Mouse (Mus musculus) stomach, postnatal 0 days (tissue): ENCODE data around the gene Jund. TPM values are rescaled to one million over a fixed set of nuclear protein-coding genes. Genes with fewer than 3 reads are reported as not detected.

Source experiments
- ATAC-seq: fragments of 200-750 bp; cut with Nextera tagmentation; 2 replicates; pipeline ENCODE4 v1.8.0; 2017; ENCODE audit not compliant: low FRiP score, low TSS enrichment
- DNase-seq: peaks from one replicate; pipeline ENCODE4 v3.0.0-alpha.2; 2016; ENCODE audit warnings: low spot score
- H3K27ac ChIP-seq: fragments of 300-500 bp; sonication (generic); replicated peaks from 2 replicates; pipeline ENCODE4 v1.5.1; 2014; ENCODE audit warnings: mild to moderate bottlenecking, control low read depth
- H3K27me3 ChIP-seq: fragments of 300-500 bp; sonication (generic); 2 replicates; pipeline ENCODE4 v1.6.1; 2014; ENCODE audit warnings: low read length; ENCODE audit not compliant: control insufficient read depth, insufficient read depth
- H3K36me3 ChIP-seq: fragments of 300-500 bp; sonication (generic); 2 replicates; pipeline ENCODE4 v1.6.1; 2014; ENCODE audit warnings: low read length, mixed read lengths; ENCODE audit not compliant: control insufficient read depth, insufficient read depth
- H3K4me1 ChIP-seq: fragments of 300-500 bp; sonication (generic); replicated peaks from 2 replicates; pipeline ENCODE4 v1.6.1; 2014; ENCODE audit warnings: antibody characterized with exemption; ENCODE audit not compliant: control insufficient read depth, insufficient read depth
- H3K4me2 ChIP-seq: fragments of 300-500 bp; sonication (generic); replicated peaks from 2 replicates; pipeline ENCODE4 v1.6.1; 2014; ENCODE audit warnings: low read depth, mild to moderate bottlenecking, control low read depth, moderate library complexity
- H3K4me3 ChIP-seq: fragments of 300-500 bp; sonication (generic); 2 replicates; pipeline ENCODE4 v1.5.1; 2014; ENCODE audit warnings: low read depth, low read length, control low read depth
- H3K9ac ChIP-seq: fragments of 300-500 bp; sonication (generic); 2 replicates; pipeline ENCODE4 v1.6.1; 2014; ENCODE audit warnings: mild to moderate bottlenecking, low read length, control low read depth, mixed read lengths
- H3K9me3 ChIP-seq: fragments of 300-500 bp; sonication (generic); 2 replicates; pipeline ENCODE4 v1.6.1; 2016; ENCODE audit warnings: low read length; ENCODE audit not compliant: control insufficient read depth
- CTCF ChIP-seq: IDR thresholded peaks from 2 replicates; pipeline ENCODE4 v1.5.1; 2016; ENCODE audit warnings: antibody characterized with exemption, low read depth, mild to moderate bottlenecking, moderate library complexity
- EP300 ChIP-seq: optimal IDR thresholded peaks from 2 replicates; pipeline ENCODE3; 2016; ENCODE audit warnings: antibody characterized with exemption
- WGBS: fragments of 180-500 bp; shearing (Covaris S2); extraction: QIAGEN DNeasy Blood & Tissue Kit; methylation state at CpG from one replicate; pipeline ENCODE4 v1.1.7; 2014; 5-methylcytosine and 5-hydroxymethylcytosine counted together
- polyA plus RNA-seq: library from polyadenylated mRNA; unstranded; fragments of >200 nt; fragmentation: Nextera tagmentation; extraction: Ambion mirVana; gene quantifications from 2 replicates; pipeline ENCODE4 v1.2.1, GENCODE M21; 2015

Gene Jund
- polyA plus RNA-seq, 1 experiment from 2014 or later: 78.3 TPM

GRCm38 (mm10) chr8:70697366-70698250 is 1.1 kb upstream of the Jund start:
- Histone ChIP-seq H3K9ac (peak overlapping the region; percentile 60), H3K4me2 (peak overlapping the region; percentile 55), H3K9me3 (no peaks in the 10 kb centered on the region), H3K4me1 (peaks cover 17% of the 10 kb centered on the region), H3K27ac (peak overlapping the region; percentile 100), H3K4me3 (peak overlapping the region; percentile 87), H3K27me3 (no peaks in the 10 kb centered on the region), H3K36me3 (no peaks in the 10 kb centered on the region)
- no peak for DNase-seq
- TF ChIP-seq EP300: no peak
- no peak for TF ChIP-seq CTCF
- ATAC-seq: no peak
- WGBS: 50% methylated on average over 12 of the region's 12 CpGs

- Histone ChIP-seq H3K9ac (peak overlapping the region; percentile 99), H3K4me1 (peaks cover 17% of the 10 kb centered on the region), H3K4me3 (peak overlapping the region; percentile 87), H3K36me3 (no peaks in the 10 kb centered on the region), H3K27me3 (no peaks in the 10 kb centered on the region), H3K9me3 (no peaks in the 10 kb centered on the region), H3K4me2 (peak overlapping the region; percentile 62), H3K27ac (peak overlapping the region; percentile 100)
- no peak for TF ChIP-seq CTCF
- no peak for TF ChIP-seq EP300
- no peak for DNase-seq
- WGBS: under 1% methylated on average over 64 of the region's 89 CpGs
- ATAC-seq: peak; percentile 5; the same call in 1 of the 2 replicates
Observed at GRCm38 (mm10) chr8:70699116-70699833, 526 bp downstream of the Jund start.

GRCm38 (mm10) chr8:70699834-70700554 is 1.2 kb downstream of the Jund start:
- no peaks in the 10 kb centered on the region for H3K9me3 ChIP-seq
- H3K4me3 ChIP-seq: peak overlapping the region; percentile 87
- H3K4me1 ChIP-seq: peaks cover 17% of the 10 kb centered on the region
- peak overlapping the region; percentile 100 for H3K27ac ChIP-seq
- peak overlapping the region; percentile 99 for H3K9ac ChIP-seq
- WGBS: under 1% methylated on average over 58 of the region's 59 CpGs
- TF ChIP-seq EP300 (no peak), CTCF (no peak)
- DNase-seq (peak; percentile 81), ATAC-seq (no peak)
- no peaks in the 10 kb centered on the region for H3K27me3 ChIP-seq
- no peaks in the 10 kb centered on the region for H3K36me3 ChIP-seq
- H3K4me2 ChIP-seq: peak overlapping the region; percentile 62

- peaks cover 13% of the 10 kb centered on the region for H3K4me1 ChIP-seq
- peak overlapping the region; percentile 99 for H3K9ac ChIP-seq
- H3K4me2 ChIP-seq: peak overlapping the region; percentile 62
- peak overlapping the region; percentile 100 for H3K27ac ChIP-seq
- H3K9me3 ChIP-seq: no peaks in the 10 kb centered on the region
- ATAC-seq (peak; percentile 4; the same call in 1 of the 2 replicates), DNase-seq (peak; percentile 96)
- WGBS: under 1% methylated on average over 20 of the region's 20 CpGs
- H3K4me3 ChIP-seq: peak overlapping the region; percentile 87
- H3K27me3 ChIP-seq: no peaks in the 10 kb centered on the region
- TF ChIP-seq CTCF (peak; percentile 92), EP300 (no peak)
- H3K36me3 ChIP-seq: no peaks in the 10 kb centered on the region
Observed at GRCm38 (mm10) chr8:70700555-70700922, 1.8 kb downstream of the Jund start.

GRCm38 (mm10) chr8:70701048-70701981 is 2.6 kb downstream of the Jund start:
- peak overlapping the region; percentile 43; the same call in 1 of the 2 replicates for H3K9ac ChIP-seq
- no peaks in the 10 kb centered on the region for H3K9me3 ChIP-seq
- WGBS: 42% methylated on average over 10 of the region's 10 CpGs
- peak overlapping the region; percentile 62 for H3K4me2 ChIP-seq
- peak; percentile 48 for DNase-seq
- peak overlapping the region; percentile 87 for H3K4me3 ChIP-seq
- H3K36me3 ChIP-seq: no peaks in the 10 kb centered on the region
- peak overlapping the region; percentile 100 for H3K27ac ChIP-seq
- ATAC-seq: no peak
- H3K4me1 ChIP-seq: peaks cover 10% of the 10 kb centered on the region
- H3K27me3 ChIP-seq: no peaks in the 10 kb centered on the region
- TF ChIP-seq EP300 (no peak), CTCF (no peak)
